Mouse (Mus musculus): ENCODE results near the gene Phf23. TPM values are rescaled to one million over a fixed set of nuclear protein-coding genes. Genes with fewer than 3 reads are reported as not detected.

Phf23 gene
- total RNA-seq, 1 experiment from 2014 or later, result 45.3 TPM

DNA sequence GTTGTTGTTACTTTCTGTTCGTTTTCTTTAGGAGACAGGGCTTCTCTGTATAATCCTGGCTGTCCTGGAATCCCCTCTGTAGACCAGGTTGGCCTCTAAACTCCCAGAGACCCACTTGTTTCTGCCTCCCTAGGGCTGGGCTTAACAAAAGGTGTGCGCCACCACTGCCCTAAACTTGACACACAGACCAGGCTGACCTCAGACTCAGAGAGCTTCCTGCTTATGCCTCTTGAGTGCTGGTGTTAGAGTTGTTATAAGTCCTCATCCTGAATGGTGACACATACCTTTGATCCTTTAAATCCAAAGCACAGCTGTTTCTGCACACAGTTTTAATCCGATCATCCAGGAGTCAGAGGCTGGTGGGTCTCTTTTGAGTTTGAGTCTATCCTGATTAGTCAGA, 2.6 kb upstream of the Phf23 start:
- no peak for ATAC-seq (replicated peaks in 1 of 2; ENCODE audit: insufficient read depth in 1 of 2, low FRiP score in 2 of 2, low TSS enrichment in 1 of 2, low read depth in 1 of 2, poor library complexity in 2 of 2, severe bottlenecking in 2 of 2)

DNA sequence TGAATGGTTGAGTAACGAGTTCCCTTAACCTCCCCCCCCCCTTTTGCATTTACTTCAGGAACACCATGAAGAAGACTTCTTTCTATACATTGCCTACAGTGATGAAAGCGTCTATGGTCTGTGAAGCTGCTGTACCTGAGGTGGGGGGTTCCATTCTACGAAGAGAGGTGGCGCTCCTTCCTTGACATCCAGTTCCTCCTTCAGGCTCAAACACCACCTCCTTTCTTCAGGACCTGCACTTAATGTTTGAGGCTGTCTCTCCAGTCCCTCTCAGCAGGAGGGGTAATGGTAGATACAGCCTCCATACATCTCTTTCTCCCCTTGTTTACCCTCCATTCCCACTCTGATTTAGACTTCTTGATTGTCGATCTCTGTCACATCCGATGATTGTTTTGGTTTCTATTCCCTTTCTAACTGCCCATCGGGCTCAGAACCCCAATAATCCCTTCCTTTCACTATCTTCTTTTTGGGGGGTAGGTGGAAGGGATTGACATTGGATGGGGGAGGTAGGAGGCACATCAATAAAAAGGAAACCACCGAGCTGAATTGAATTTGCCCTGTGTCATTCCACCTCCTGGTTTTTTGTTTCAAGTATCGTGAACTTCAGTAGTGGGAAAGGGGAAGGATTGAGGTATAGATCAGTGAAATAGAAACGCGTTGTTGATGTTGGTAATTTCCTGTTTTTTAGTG, 1.0 kb upstream of the Phf23 start:
- no peak for ATAC-seq (replicated peaks in 1 of 2; ENCODE audit: insufficient read depth in 1 of 2, low FRiP score in 2 of 2, low TSS enrichment in 1 of 2, low read depth in 1 of 2, poor library complexity in 2 of 2, severe bottlenecking in 2 of 2)

DNA sequence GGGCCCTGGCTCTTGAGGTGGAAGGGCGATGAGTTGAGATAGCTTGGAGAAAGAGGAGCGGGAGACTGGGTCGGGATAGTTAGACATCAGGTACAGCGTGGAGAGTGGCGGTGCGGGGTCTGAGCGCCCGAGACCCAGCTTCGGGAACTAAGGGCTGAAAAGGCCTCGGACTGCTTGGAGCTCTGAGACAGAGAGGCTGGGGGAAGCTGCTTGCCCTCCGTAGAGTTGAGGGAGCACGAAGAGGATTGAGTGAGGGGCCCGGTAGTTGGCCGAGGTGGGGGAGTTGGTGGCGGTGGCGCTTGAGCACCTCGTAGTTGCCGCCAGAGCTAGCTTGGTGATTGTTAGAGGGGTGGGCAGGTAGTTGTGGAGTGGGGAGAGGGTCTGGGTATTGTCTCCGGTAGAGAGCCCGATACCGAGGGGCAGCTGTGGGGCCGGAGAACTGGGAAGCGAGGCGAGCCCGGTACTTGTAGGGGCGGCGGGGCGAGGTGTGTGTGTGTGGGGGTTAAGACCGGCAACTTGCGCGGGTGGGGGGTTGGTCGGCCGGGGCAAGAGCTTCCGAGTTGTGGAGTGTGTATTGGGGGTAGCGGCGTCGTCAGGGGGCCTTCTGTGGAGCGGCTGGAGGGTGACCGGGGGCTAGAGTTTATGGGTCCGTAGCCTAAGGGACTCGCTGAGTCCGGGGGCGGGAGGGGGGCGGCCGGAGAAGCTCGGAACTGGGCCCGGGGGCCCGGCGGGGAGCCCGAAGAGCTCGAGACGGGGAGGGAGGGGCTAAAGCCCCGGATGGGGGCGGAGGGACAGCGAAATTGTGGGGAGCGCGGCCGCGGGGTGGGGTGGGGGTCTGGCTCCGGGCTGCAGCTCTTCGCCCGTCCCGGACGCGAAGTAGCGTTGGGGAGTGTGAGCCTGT, 834 bp downstream of the Phf23 start:
- ATAC-seq (replicated peaks in 1 of 2; ENCODE audit: insufficient read depth in 1 of 2, low FRiP score in 2 of 2, low TSS enrichment in 1 of 2, low read depth in 1 of 2, poor library complexity in 2 of 2, severe bottlenecking in 2 of 2), result no peak

DNA sequence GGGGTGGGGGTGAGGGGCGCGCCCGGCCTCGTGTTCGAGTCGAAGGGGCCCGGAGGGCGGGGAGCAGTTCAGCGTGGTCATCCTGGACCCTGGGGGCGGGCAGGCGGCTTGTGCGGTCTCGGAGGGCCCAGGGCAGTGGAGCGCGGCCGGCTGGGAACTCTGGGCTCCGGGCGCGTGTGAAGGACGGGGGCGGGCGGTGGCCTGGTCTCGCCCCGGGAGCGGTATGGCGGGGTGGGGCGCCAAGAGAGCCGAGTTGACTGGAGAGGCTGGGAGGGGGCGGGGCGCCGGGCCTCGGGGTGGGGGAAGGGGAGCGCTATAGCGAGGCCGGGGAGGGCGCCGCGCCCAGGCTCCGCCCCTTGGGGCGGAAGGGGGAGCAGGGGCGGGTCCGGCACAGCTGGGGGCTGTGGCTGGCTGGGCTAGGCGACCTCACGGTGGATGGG, 1.5 kb downstream of the Phf23 start:
- ATAC-seq (replicated peaks in 1 of 2; ENCODE audit: insufficient read depth in 1 of 2, low FRiP score in 2 of 2, low TSS enrichment in 1 of 2, low read depth in 1 of 2, poor library complexity in 2 of 2, severe bottlenecking in 2 of 2), result peak in 1 of 2 experiments; percentile 12; a peak in 3 of 4 replicates

DNA sequence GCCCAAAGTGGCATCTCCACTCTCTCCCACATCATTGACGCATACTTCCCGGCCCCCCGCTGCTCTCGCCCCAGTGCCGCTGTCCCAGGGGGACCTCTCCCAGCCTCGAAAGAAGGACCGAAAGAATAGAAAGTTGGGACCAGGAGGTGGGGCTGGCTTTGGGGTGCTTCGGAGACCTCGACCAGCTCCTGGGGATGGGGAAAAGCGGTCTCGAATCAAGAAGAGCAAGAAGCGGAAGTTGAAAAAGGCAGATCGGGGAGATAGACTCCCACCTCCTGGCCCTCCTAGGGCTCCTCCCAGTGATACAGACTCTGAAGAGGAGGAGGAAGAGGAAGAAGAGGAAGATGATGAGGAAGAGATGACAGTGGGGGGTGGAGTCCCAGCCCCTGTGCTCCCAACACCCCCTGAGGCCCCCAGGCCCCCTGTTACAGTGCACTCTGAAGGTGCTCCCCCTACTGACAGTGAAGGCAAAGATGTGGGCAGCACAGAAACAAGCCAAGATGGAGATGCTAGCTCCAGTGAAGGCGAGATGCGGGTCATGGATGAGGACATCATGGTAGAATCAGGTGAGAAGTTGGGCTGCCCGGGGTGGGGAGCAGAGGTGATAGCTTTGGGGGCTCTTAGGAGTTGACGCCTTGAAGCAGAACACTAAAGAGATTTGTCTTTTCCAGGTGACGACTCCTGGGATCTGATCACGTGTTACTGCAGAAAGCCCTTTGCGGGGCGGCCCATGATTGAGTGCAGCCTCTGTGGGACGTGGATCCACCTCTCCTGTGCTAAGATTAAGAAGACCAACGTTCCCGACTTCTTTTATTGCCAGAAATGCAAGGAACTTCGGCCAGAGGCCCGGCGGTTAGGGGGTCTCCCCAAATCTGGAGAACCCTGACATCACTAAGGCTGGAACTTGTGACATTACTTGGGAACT, 3.3 kb downstream of the Phf23 start:
- ATAC-seq (replicated peaks in 1 of 2; ENCODE audit: insufficient read depth in 1 of 2, low FRiP score in 2 of 2, low TSS enrichment in 1 of 2, low read depth in 1 of 2, poor library complexity in 2 of 2, severe bottlenecking in 2 of 2), result no peak

DNA sequence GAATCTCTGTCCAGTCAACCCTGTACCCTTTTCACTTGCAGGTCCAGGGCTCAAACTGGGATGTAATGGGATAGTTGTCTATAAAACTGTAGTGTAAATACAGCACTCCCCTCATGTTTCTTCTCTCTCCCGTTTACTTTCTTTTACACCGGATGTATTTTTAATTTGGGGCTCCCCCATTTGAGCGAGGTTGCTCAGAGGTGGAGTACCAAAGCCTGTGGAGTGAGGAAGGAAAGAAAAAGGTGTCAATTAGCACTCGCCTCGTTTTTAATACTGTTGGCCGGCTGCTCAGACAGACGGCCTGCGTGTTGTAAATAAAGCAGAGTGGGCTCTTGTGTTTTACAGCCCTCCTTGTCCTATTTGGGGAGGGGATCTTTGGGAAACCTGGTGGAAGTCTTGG, 4.1 kb downstream of the Phf23 start:
- no peak for ATAC-seq (replicated peaks in 1 of 2; ENCODE audit: insufficient read depth in 1 of 2, low FRiP score in 2 of 2, low TSS enrichment in 1 of 2, low read depth in 1 of 2, poor library complexity in 2 of 2, severe bottlenecking in 2 of 2)

DNA sequence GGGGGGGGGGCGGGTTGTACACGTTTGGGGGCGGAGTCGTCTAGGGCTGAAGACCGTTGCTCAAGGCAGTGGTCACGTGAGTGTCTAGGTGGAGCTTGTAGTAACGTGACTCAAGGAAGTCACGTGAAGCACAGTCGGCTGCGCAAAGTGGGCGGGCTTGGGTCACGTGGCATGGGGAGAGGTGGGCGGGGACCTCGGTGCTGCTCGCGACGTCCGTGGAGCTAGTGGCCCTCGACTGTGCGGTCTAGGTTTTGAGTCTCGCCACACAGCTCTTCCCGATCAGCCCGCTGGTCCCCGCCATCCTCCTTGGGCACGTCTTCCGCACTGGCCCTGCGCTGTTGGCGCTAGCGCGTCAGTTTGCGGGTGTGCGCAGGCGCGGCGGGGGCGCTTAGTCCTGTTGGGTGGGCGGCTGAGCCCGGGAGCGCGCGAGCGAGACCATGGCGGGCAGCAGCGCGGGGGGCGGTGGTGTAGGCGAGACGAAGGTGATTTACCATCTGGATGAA, 4.9 kb downstream of the Phf23 start, which contains the start of gene Dvl2:
Gene Dvl2, plus strand, starts transcription at position 200 of the 503 bp plus-strand sequence.
- peak; percentile 57 to 61 for ATAC-seq (replicated peaks in 1 of 2; ENCODE audit: insufficient read depth in 1 of 2, low FRiP score in 2 of 2, low TSS enrichment in 1 of 2, low read depth in 1 of 2, poor library complexity in 2 of 2, severe bottlenecking in 2 of 2)

DNA sequence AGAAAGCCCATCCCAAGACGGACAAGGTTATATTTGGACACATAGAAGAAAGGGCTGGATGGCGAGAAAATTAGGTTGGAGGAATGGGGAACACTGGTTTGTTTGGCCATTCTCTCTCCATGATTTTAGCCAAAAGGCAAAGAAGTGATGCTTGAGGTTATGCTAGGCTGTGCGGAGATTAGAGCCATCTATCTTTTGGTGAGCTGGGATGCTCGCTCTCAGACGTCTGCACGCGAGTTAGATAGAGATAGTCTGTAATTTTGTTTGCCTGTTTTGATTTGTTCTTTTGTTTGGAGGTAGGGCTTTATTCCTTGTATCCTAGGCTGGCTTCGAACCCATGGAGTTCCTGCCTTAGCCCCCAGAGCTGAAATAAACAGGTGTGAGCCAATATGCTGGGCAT, 5.6 kb downstream of the Phf23 start:
- no peak for ATAC-seq (replicated peaks in 1 of 2; ENCODE audit: insufficient read depth in 1 of 2, low FRiP score in 2 of 2, low TSS enrichment in 1 of 2, low read depth in 1 of 2, poor library complexity in 2 of 2, severe bottlenecking in 2 of 2)

DNA sequence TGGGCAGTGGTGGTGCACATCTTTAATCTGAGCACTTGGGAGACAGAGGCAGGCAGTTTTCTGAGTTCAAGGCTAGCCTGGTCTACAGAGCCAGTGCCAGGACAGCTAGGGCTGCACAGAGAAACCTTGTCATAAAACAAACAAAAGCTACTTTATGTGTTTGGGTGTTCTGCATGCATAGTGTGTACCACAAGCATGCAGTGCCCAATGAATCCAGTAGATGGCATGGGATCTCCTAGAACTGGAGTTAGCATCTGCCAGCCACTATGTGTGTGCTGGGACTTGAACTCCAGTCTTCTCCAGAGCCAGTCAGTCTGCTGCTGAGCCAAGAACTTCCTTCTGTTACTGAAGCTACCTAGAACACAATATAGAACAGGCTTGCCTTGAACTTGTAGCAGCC, 6.3 kb downstream of the Phf23 start:
- ATAC-seq (replicated peaks in 1 of 2; ENCODE audit: insufficient read depth in 1 of 2, low FRiP score in 2 of 2, low TSS enrichment in 1 of 2, low read depth in 1 of 2, poor library complexity in 2 of 2, severe bottlenecking in 2 of 2), result 0 out of 4 replicates have a peak, but pooled peaks of 1 of the 2 experiments have one; percentile 14

DNA sequence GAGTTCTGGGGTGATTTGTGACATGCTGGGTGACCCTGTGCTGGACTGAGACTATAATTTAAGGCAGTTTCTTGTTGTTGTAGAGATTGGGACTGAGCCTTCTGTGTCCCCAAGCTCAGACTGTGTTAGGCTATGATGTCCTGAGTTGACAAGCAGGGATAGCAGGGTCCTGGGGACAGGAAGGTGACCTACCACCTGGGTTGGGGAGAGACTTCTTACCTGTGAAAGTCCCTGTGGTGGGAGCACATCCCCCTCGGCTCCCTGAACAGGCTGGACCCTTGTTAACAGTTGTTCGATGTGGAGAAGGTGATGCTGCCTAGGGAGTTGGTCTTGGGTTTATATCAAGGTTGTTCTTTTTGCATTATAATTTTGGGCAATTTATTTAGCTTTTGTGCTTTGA, 6.9 kb downstream of the Phf23 start:
- no peak for ATAC-seq (replicated peaks in 1 of 2; ENCODE audit: insufficient read depth in 1 of 2, low FRiP score in 2 of 2, low TSS enrichment in 1 of 2, low read depth in 1 of 2, poor library complexity in 2 of 2, severe bottlenecking in 2 of 2)

DNA sequence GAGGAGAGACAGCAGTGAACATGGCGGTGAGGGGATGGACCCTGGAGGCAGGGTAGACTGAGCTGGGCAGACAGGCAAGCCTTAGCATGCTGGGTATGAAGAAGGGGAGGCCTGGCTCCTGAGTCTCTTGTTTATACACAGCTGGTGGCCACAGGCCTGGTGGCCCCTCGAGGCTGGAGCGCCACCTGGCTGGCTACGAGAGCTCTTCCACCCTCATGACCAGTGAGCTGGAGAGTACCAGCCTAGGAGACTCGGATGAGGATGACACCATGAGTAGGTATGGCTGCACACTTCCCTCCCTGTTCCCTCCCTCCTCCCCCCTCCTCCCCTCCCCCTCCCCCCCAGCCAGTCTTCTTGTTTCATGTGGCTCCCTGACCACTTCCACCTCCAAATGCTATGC, 9.9 kb downstream of the Phf23 start:
- peak; percentile 26 to 28; a peak in 1 of 4 replicates for ATAC-seq (replicated peaks in 1 of 2; ENCODE audit: insufficient read depth in 1 of 2, low FRiP score in 2 of 2, low TSS enrichment in 1 of 2, low read depth in 1 of 2, poor library complexity in 2 of 2, severe bottlenecking in 2 of 2)

DNA sequence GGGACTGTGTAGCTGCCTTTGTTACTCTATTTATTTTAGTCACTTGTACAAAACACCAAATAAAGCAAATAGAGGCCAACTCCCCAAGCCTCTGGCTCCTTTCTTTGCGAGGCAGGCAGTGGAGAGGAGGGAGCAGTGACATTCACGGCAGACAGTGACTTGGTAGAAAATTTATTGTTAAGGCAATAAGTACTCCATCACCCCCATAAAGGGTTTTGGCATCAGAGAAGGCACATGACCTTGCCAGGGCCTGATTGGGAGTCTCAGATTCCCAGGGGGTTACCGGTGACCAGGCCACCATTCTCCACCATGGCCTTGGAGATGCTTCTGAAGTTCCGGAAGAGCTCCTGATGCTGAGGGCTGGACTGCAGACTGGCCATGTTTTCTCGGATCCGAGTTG, 14.5 kb downstream of the Phf23 start:
- ATAC-seq (replicated peaks in 1 of 2; ENCODE audit: insufficient read depth in 1 of 2, low FRiP score in 2 of 2, low TSS enrichment in 1 of 2, low read depth in 1 of 2, poor library complexity in 2 of 2, severe bottlenecking in 2 of 2), result no peak

DNA sequence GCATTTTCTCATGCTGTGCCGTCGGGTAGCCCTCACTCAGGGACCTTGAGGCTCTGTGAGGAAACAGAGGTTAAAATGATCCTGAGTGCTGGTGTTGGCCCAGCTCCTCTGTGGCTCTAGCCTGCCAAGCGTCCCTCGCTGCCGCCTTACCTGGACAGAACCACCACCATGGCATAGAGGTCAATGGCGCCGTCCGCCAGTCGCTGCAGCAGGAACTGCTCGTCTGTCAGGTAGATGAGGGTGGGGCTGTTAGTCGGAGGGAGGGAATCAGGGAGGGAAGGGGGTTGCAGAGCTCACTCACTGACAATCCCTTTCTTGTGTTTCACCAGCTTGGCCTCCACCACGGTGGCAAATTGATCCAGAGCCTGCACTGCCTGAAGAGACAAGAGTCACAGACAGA, 15.0 kb downstream of the Phf23 start:
- no peak for ATAC-seq (replicated peaks in 1 of 2; ENCODE audit: insufficient read depth in 1 of 2, low FRiP score in 2 of 2, low TSS enrichment in 1 of 2, low read depth in 1 of 2, poor library complexity in 2 of 2, severe bottlenecking in 2 of 2)

DNA sequence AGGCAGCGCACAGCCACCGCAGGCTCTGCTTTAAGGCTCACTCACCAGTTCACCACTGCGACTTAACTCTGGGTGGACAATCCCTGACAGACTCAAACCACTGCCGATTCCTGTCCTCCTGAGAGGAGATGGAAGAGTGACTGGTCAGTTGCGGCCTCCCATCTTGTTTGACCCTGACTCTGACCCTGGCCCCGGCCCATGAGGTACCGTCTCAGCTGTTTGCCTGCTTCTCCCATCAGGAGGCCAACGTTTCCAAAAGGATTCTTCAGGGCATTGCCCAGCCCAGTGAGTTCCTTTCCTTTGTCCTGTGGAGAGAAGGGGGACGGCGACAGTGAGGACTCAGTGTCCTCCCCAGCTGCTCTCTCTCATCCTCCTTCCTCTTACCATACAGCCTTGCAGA, 15.4 kb downstream of the Phf23 start:
- no peak for ATAC-seq (replicated peaks in 1 of 2; ENCODE audit: insufficient read depth in 1 of 2, low FRiP score in 2 of 2, low TSS enrichment in 1 of 2, low read depth in 1 of 2, poor library complexity in 2 of 2, severe bottlenecking in 2 of 2)

DNA sequence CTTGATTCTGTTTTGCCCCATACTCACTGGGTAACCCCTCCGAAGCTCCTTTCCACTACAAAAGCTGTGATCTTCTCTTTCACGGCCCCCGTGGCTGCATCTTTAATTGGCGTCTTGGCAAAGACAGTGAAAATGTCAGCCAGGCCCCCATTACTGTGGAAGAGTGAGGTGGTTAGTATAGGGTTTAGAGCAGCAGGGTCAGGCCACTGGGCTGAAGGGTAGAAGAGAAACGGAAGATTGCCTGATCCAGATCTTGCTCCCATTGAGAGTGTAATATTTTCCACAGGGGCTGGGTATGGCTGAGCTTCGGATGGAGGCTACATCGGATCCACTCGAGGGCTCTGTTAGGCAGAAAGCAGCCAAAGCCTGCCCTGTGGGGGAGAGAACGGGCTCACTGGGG, 17.4 kb downstream of the Phf23 start:
- no peak for ATAC-seq (replicated peaks in 1 of 2; ENCODE audit: insufficient read depth in 1 of 2, low FRiP score in 2 of 2, low TSS enrichment in 1 of 2, low read depth in 1 of 2, poor library complexity in 2 of 2, severe bottlenecking in 2 of 2)

DNA sequence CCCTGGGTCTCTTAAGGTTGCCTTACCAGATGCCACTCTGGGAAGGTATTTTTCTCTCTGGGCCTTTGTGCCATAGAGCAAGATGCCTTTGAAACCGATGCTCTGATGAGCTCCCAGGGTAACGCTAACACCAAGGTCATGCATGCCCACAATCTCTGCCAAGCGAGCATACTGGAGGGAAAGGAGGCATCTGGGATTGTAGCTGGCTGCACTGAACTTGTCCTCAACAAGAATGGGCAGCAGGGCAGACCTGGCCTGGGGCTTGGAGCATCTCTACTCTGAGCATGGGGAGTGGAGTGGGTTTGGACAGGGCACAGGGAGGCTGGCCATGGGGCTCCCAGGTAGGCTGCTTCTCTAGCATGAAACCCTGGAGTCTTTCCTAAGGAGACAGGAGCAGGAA, 17.8 kb downstream of the Phf23 start:
- no peak for ATAC-seq (replicated peaks in 1 of 2; ENCODE audit: insufficient read depth in 1 of 2, low FRiP score in 2 of 2, low TSS enrichment in 1 of 2, low read depth in 1 of 2, poor library complexity in 2 of 2, severe bottlenecking in 2 of 2)

DNA sequence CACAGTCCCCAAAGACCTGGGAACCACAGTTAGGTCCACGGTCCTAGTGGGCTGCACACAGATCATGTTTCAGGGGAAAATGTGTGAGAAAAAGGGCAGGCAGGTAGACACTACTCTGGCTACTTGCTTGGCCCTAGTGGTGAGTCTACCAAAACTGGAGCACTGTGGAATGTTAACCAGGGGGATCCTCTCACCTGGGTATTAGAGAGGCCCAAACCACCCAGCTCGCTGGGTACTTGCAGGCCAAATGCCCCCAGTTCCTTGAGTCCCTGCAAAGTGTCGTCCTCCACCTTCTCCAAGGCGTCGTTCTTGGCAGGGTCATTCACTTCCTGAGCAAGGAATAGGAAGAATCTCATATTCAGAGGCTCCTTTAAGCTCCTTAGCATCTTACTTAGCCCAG, 18.5 kb downstream of the Phf23 start:
- no peak for ATAC-seq (replicated peaks in 1 of 2; ENCODE audit: insufficient read depth in 1 of 2, low FRiP score in 2 of 2, low TSS enrichment in 1 of 2, low read depth in 1 of 2, poor library complexity in 2 of 2, severe bottlenecking in 2 of 2)
